Mouse (Mus musculus): ENCODE results near the gene Slc22a18. TPM values are rescaled to one million over a fixed set of nuclear protein-coding genes. Genes with fewer than 3 reads are reported as not detected.

The Slc22a18 gene
- polyA plus RNA-seq, 1 experiment = 3.3 TPM

- TF ChIP-seq POLR2A (IDR thresholded peaks at IDR 0.05; ENCODE audit: borderline replicate concordance, control insufficient read depth, low read depth, low read length) = no peak
- TF ChIP-seq CTCF (IDR thresholded peaks at IDR 0.05; ENCODE audit: control insufficient read depth, insufficient read depth, low read length) = no peak
- H3K27ac ChIP-seq (ENCODE audit: control insufficient read depth, insufficient read depth, low read depth, low read length, poor library complexity) = no peak overlapping the region; the same call in 1 of the 2 replicates
- WGBS = 36% methylated on average over 60 of the region's 60 CpGs
Observed at GRCm38 (mm10) chr7:143460217-143460834, 13.2 kb upstream of the Slc22a18 start.

DNA sequence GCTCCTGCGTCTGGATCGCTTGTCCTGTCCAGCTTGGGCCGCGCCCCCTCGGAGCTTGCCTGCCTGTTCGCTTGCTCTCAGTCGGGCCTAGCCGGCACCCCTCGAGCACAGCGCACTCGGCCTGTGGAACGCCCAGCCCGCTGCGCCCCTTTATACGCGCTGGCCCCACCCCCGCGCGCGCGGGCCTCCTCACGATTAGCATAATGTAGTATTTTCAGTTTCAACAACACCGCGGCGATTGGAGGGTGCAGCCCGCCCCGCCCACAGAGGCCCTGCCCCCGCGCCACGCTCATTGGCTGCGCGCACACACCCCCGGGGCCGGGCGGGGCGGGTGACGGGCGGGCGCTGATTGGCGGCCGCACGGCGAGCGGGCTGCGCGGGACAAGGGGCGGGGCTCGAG is 12.7 kb upstream of the Slc22a18 start, which contains the start of gene Cdkn1c:
TSS of gene Cdkn1c (minus strand) at position 177 of the 400 bp plus-strand sequence.
- peaks cover 2% of the 10 kb centered on the region for H3K4me1 ChIP-seq (ENCODE audit: control insufficient read depth, insufficient read depth, low read length)
- peak within 1 kb of the TSS; percentile 66 for H3K4me3 ChIP-seq (replicated peaks; ENCODE audit: control insufficient read depth, low read depth, low read length)
- WGBS = 23% methylated on average over 48 of the region's 48 CpGs
- TF ChIP-seq POLR2A (IDR thresholded peaks at IDR 0.05; ENCODE audit: borderline replicate concordance, control insufficient read depth, low read depth, low read length) = peak; percentile 49; the same call in 1 of the 2 replicates
- no peak for TF ChIP-seq CTCF (IDR thresholded peaks at IDR 0.05; ENCODE audit: control insufficient read depth, insufficient read depth, low read length)
- H3K27ac ChIP-seq (ENCODE audit: control insufficient read depth, insufficient read depth, low read depth, low read length, poor library complexity) = no peak within 1 kb of the TSS; the same call in 1 of the 2 replicates

More at GRCm38 (mm10) chr7:143460217-143460834, 13.2 kb upstream of the Slc22a18 start:
- peak overlapping the region; percentile 66 for H3K4me3 ChIP-seq (replicated peaks; ENCODE audit: control insufficient read depth, low read depth, low read length)
- H3K4me1 ChIP-seq (ENCODE audit: control insufficient read depth, insufficient read depth, low read length) = peaks cover 2% of the 10 kb centered on the region

GRCm38 (mm10) chr7:143461294-143461870 is 12.2 kb upstream of the Slc22a18 start:
- no peak for TF ChIP-seq CTCF (IDR thresholded peaks at IDR 0.05; ENCODE audit: control insufficient read depth, insufficient read depth, low read length)
- no peak for TF ChIP-seq POLR2A (IDR thresholded peaks at IDR 0.05; ENCODE audit: borderline replicate concordance, control insufficient read depth, low read depth, low read length)
- WGBS = 45% methylated on average over 31 of the region's 32 CpGs
- Histone ChIP-seq H3K27ac (ENCODE audit: control insufficient read depth, insufficient read depth, low read depth, low read length, poor library complexity) (no peak overlapping the region), H3K4me3 (replicated peaks; ENCODE audit: control insufficient read depth, low read depth, low read length) (peak overlapping the region; percentile 5), H3K4me1 (ENCODE audit: control insufficient read depth, insufficient read depth, low read length) (peaks cover 2% of the 10 kb centered on the region)

DNA sequence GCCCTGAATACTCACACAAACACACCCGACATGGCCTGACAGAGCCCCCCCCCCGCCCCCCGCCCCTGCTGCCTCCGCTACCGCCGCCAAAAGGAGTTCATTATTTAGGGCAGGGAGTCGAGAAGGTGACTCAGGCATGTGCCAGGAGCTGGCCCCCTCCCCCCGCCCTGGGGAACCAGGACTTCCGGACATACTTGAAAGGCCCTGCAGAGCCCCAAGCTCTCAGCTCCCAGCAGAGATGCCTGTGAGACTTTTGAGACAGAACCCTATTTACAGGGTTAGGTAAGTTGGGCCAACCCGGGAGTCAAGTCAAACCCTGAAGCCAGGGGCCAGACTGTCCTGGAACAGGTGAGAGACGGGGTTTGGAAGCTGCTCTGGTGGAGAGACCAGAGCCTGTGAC is 11.6 kb upstream of the Slc22a18 start:
- Histone ChIP-seq H3K4me3 (replicated peaks; ENCODE audit: control insufficient read depth, low read depth, low read length) (no peak overlapping the region), H3K27ac (ENCODE audit: control insufficient read depth, insufficient read depth, low read depth, low read length, poor library complexity) (no peak overlapping the region), H3K4me1 (ENCODE audit: control insufficient read depth, insufficient read depth, low read length) (peaks cover 2% of the 10 kb centered on the region)
- TF ChIP-seq POLR2A (IDR thresholded peaks at IDR 0.05; ENCODE audit: borderline replicate concordance, control insufficient read depth, low read depth, low read length) (no peak), CTCF (IDR thresholded peaks at IDR 0.05; ENCODE audit: control insufficient read depth, insufficient read depth, low read length) (no peak)
- WGBS = 54% methylated on average over 11 of the region's 11 CpGs

DNA sequence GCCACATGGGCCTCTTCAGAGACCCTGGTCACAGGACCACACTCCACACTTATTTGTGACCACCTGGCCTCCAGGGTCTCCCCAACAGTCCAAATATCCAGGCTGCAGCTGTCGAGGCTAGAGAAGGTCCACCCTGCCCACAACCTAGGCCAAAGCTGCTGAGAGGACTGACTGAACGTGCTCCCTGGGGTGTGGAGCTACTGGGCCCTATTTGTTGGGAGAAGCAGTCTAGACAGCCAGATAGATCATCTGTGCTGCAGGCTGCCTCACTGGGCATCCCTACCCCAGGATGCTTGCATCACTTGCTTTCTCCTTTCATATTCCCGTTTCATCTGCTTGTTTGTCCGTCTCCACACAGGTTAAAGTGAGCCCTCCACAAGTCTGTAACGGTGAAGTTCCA is 11.0 kb upstream of the Slc22a18 start:
- TF ChIP-seq POLR2A (IDR thresholded peaks at IDR 0.05; ENCODE audit: borderline replicate concordance, control insufficient read depth, low read depth, low read length) = no peak
- no peak for TF ChIP-seq CTCF (IDR thresholded peaks at IDR 0.05; ENCODE audit: control insufficient read depth, insufficient read depth, low read length)
- WGBS = 76% methylated on average over 5 of the region's 5 CpGs
- Histone ChIP-seq H3K4me1 (ENCODE audit: control insufficient read depth, insufficient read depth, low read length) (peaks cover 2% of the 10 kb centered on the region), H3K4me3 (replicated peaks; ENCODE audit: control insufficient read depth, low read depth, low read length) (no peak overlapping the region), H3K27ac (ENCODE audit: control insufficient read depth, insufficient read depth, low read depth, low read length, poor library complexity) (no peak overlapping the region)

GRCm38 (mm10) chr7:143463865-143464415 is 9.6 kb upstream of the Slc22a18 start:
- H3K27ac ChIP-seq (ENCODE audit: control insufficient read depth, insufficient read depth, low read depth, low read length, poor library complexity) = no peak overlapping the region
- peaks cover 2% of the 10 kb centered on the region for H3K4me1 ChIP-seq (ENCODE audit: control insufficient read depth, insufficient read depth, low read length)
- WGBS = 16% methylated on average over 11 of the region's 11 CpGs
- TF ChIP-seq POLR2A (IDR thresholded peaks at IDR 0.05; ENCODE audit: borderline replicate concordance, control insufficient read depth, low read depth, low read length) (no peak), CTCF (IDR thresholded peaks at IDR 0.05; ENCODE audit: control insufficient read depth, insufficient read depth, low read length) (peak; percentile 83)
- H3K4me3 ChIP-seq (replicated peaks; ENCODE audit: control insufficient read depth, low read depth, low read length) = no peak overlapping the region

DNA sequence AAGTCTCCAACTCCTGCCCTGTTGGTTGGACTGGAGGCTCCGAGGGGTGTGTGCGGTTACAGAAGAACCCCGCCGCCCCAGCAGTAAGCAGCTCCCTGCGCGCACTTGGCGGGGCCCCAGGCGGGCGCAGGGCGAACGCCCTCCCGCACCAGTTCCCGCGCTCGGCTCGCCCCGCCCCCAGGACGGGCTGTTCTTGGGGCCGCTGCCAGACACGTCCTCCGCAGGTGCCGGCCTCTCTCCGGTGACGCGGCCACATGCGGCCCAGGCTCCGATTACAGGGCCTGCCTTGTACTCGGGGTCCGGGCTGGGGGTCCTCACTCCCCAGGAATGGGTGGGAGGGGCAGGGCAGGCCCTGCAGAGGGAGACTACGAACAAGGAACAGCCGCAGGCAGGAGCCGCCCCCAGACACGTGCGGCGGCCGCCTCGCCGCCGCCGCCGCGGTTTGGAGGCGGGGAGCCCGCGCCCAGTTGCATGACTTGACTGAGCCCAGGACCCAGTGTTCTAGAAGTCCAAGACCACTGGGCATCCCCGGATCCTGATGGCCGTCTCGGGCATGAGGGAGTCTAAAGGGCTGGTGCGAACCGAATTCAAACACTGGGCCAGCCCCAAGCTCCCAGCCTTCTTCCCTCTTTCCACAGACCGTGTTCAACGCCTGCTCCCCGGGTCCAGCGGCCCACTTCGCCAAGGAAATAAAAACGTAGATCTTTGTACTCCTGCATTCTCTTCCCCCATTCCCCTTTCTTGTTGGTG is 8.6 kb upstream of the Slc22a18 start:
- no peak overlapping the region for H3K27ac ChIP-seq (ENCODE audit: control insufficient read depth, insufficient read depth, low read depth, low read length, poor library complexity)
- TF ChIP-seq POLR2A (IDR thresholded peaks at IDR 0.05; ENCODE audit: borderline replicate concordance, control insufficient read depth, low read depth, low read length) (no peak), CTCF (IDR thresholded peaks at IDR 0.05; ENCODE audit: control insufficient read depth, insufficient read depth, low read length) (no peak)
- 21% methylated on average over 56 of the region's 56 CpGs for WGBS
- no peak overlapping the region for H3K4me3 ChIP-seq (replicated peaks; ENCODE audit: control insufficient read depth, low read depth, low read length)
- H3K4me1 ChIP-seq (ENCODE audit: control insufficient read depth, insufficient read depth, low read length) = peaks cover 2% of the 10 kb centered on the region
